Mouse (Mus musculus) olfactory bulb, adult 2 months (tissue): ENCODE data around the gene Gtpbp2.

Source experiments
- CTCF ChIP-seq: fragments of 200-500 bp; IDR thresholded peaks from 2 replicates; pipeline ENCODE4 v1.5.1; 2012; ENCODE audit warnings: low read depth, mild to moderate bottlenecking, low read length, moderate library complexity; ENCODE audit not compliant: insufficient read depth
- POLR2A ChIP-seq: fragments of 200-500 bp; IDR thresholded peaks from 2 replicates; pipeline ENCODE4 v1.6.1; 2012; ENCODE audit warnings: mild to moderate bottlenecking, low read depth, low read length, moderate library complexity; ENCODE audit not compliant: insufficient read depth

DNA sequence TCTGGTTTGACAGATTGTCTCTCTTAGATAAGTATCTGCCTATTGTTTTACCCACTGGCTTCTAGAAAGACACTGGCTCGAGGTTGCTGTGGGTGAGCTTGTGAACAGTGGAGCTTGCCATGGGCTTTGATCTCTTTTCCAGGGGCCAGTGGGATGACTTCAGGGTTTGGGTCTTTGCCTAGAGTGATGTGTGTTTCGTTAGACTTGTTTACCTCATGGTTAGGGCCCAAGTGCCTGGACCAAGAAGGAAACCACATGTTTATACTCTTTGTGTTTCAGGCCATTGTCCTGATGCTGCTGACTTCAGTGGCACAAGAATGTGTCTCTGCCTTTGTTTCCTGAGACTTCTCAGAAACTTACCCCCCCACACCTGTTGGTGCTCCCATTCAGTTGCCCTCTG lies 45.3 kb upstream of the Gtpbp2 start:
- no peak for TF ChIP-seq POLR2A
- no peak for TF ChIP-seq CTCF
